Mouse (Mus musculus): ENCODE results near the gene Add3. TPM values are rescaled to one million over a fixed set of nuclear protein-coding genes. Genes with fewer than 3 reads are reported as not detected.

The Add3 gene
- polyA plus RNA-seq, 1 experiment: 40.8 TPM

- Histone ChIP-seq H3K4me1 (ENCODE audit: control insufficient read depth, insufficient read depth, insufficient read length, low read length) (peaks cover 40% of the 10 kb centered on the region), H3K4me3 (ENCODE audit: insufficient read depth, low read depth, low read length) (no peak overlapping the region), H3K27ac (replicated peaks; ENCODE audit: low read depth, low read length) (peak overlapping the region; percentile 76)
Observed at GRCm38 (mm10) chr19:53189736-53190135, 49.5 kb downstream of the Add3 start.

- Histone ChIP-seq H3K4me1 (ENCODE audit: control insufficient read depth, insufficient read depth, insufficient read length, low read length) (peaks cover 41% of the 10 kb centered on the region), H3K27ac (replicated peaks; ENCODE audit: low read depth, low read length) (peak overlapping the region; percentile 76; the same call in 1 of the 2 replicates), H3K4me3 (ENCODE audit: insufficient read depth, low read depth, low read length) (no peak overlapping the region)
Observed at GRCm38 (mm10) chr19:53190232-53190631, 50.0 kb downstream of the Add3 start.

- H3K4me1 ChIP-seq (ENCODE audit: control insufficient read depth, insufficient read depth, insufficient read length, low read length): peaks cover 35% of the 10 kb centered on the region
- no peak overlapping the region for H3K4me3 ChIP-seq (ENCODE audit: insufficient read depth, low read depth, low read length)
- peak overlapping the region; percentile 75 for H3K27ac ChIP-seq (replicated peaks; ENCODE audit: low read depth, low read length)
Observed at GRCm38 (mm10) chr19:53191867-53192487, 51.7 kb downstream of the Add3 start.

GRCm38 (mm10) chr19:53193190-53193589, 52.9 kb downstream of the Add3 start:
- Histone ChIP-seq H3K4me3 (ENCODE audit: insufficient read depth, low read depth, low read length) (no peak overlapping the region), H3K27ac (replicated peaks; ENCODE audit: low read depth, low read length) (peak overlapping the region; percentile 41), H3K4me1 (ENCODE audit: control insufficient read depth, insufficient read depth, insufficient read length, low read length) (peaks cover 30% of the 10 kb centered on the region)

- H3K4me1 ChIP-seq (ENCODE audit: control insufficient read depth, insufficient read depth, insufficient read length, low read length): peaks cover 25% of the 10 kb centered on the region
- peak overlapping the region; percentile 33 for H3K4me3 ChIP-seq (ENCODE audit: insufficient read depth, low read depth, low read length)
- peak overlapping the region; percentile 41 for H3K27ac ChIP-seq (replicated peaks; ENCODE audit: low read depth, low read length)
Observed at GRCm38 (mm10) chr19:53193964-53194582, 53.8 kb downstream of the Add3 start.

- Histone ChIP-seq H3K4me3 (ENCODE audit: insufficient read depth, low read depth, low read length) (peak overlapping the region; percentile 33; the same call in 1 of the 2 replicates), H3K27ac (replicated peaks; ENCODE audit: low read depth, low read length) (peak overlapping the region; percentile 56), H3K4me1 (ENCODE audit: control insufficient read depth, insufficient read depth, insufficient read length, low read length) (peaks cover 26% of the 10 kb centered on the region)
Observed at GRCm38 (mm10) chr19:53194751-53195520, 54.7 kb downstream of the Add3 start.

- Histone ChIP-seq H3K4me3 (ENCODE audit: insufficient read depth, low read depth, low read length) (no peak overlapping the region), H3K4me1 (ENCODE audit: control insufficient read depth, insufficient read depth, insufficient read length, low read length) (peaks cover 25% of the 10 kb centered on the region), H3K27ac (replicated peaks; ENCODE audit: low read depth, low read length) (no peak overlapping the region)
Observed at GRCm38 (mm10) chr19:53196961-53197360, 56.7 kb downstream of the Add3 start.

- Histone ChIP-seq H3K4me3 (ENCODE audit: insufficient read depth, low read depth, low read length) (no peak overlapping the region), H3K4me1 (ENCODE audit: control insufficient read depth, insufficient read depth, insufficient read length, low read length) (peaks cover 23% of the 10 kb centered on the region), H3K27ac (replicated peaks; ENCODE audit: low read depth, low read length) (peak overlapping the region; percentile 36)
Observed at GRCm38 (mm10) chr19:53197766-53198165, 57.5 kb downstream of the Add3 start.

GRCm38 (mm10) chr19:53198706-53199572, 58.7 kb downstream of the Add3 start:
- Histone ChIP-seq H3K27ac (replicated peaks; ENCODE audit: low read depth, low read length) (peak overlapping the region; percentile 73), H3K4me3 (ENCODE audit: insufficient read depth, low read depth, low read length) (peak overlapping the region; percentile 20; the same call in 1 of the 2 replicates), H3K4me1 (ENCODE audit: control insufficient read depth, insufficient read depth, insufficient read length, low read length) (peaks cover 18% of the 10 kb centered on the region)

- H3K27ac ChIP-seq (replicated peaks; ENCODE audit: low read depth, low read length): peak overlapping the region; percentile 73
- no peak overlapping the region for H3K4me3 ChIP-seq (ENCODE audit: insufficient read depth, low read depth, low read length)
- peaks cover 17% of the 10 kb centered on the region for H3K4me1 ChIP-seq (ENCODE audit: control insufficient read depth, insufficient read depth, insufficient read length, low read length)
Observed at GRCm38 (mm10) chr19:53199711-53200110, 59.5 kb downstream of the Add3 start.

GRCm38 (mm10) chr19:53202116-53202515, 61.9 kb downstream of the Add3 start:
- H3K27ac ChIP-seq (replicated peaks; ENCODE audit: low read depth, low read length): no peak overlapping the region
- H3K4me1 ChIP-seq (ENCODE audit: control insufficient read depth, insufficient read depth, insufficient read length, low read length): peaks cover 11% of the 10 kb centered on the region
- no peak overlapping the region for H3K4me3 ChIP-seq (ENCODE audit: insufficient read depth, low read depth, low read length)

GRCm38 (mm10) chr19:53206986-53207385, 66.7 kb downstream of the Add3 start:
- Histone ChIP-seq H3K4me3 (ENCODE audit: insufficient read depth, low read depth, low read length) (no peak overlapping the region), H3K4me1 (ENCODE audit: control insufficient read depth, insufficient read depth, insufficient read length, low read length) (peaks cover 3% of the 10 kb centered on the region; the same call in 1 of the 2 replicates), H3K27ac (replicated peaks; ENCODE audit: low read depth, low read length) (no peak overlapping the region)

- no peak overlapping the region for H3K4me3 ChIP-seq (ENCODE audit: insufficient read depth, low read depth, low read length)
- H3K27ac ChIP-seq (replicated peaks; ENCODE audit: low read depth, low read length): no peak overlapping the region
- H3K4me1 ChIP-seq (ENCODE audit: control insufficient read depth, insufficient read depth, insufficient read length, low read length): peaks cover 3% of the 10 kb centered on the region; the same call in 1 of the 2 replicates
Observed at GRCm38 (mm10) chr19:53208830-53209229, 68.6 kb downstream of the Add3 start.

GRCm38 (mm10) chr19:53210251-53210650, 70.0 kb downstream of the Add3 start:
- Histone ChIP-seq H3K4me1 (ENCODE audit: control insufficient read depth, insufficient read depth, insufficient read length, low read length) (peaks cover 1% of the 10 kb centered on the region; the same call in 1 of the 2 replicates), H3K27ac (replicated peaks; ENCODE audit: low read depth, low read length) (no peak overlapping the region), H3K4me3 (ENCODE audit: insufficient read depth, low read depth, low read length) (no peak overlapping the region)
